Mouse (Mus musculus) frontal cortex, postnatal 25 days (tissue): Measurements from ENCODE around the gene Zswim4.
A peak's percentile ranks its signal among the peaks of the same experiment; 100 is the strongest.
"Not testable (repeated sequence)": the region's sequence is repeated elsewhere in the genome, so short reads cannot be mapped to it uniquely, and the experiment has no call there.

Experiments used
- DNase-seq, 2 experiments: peaks; one replicate each; pipeline ENCODE4 v3.0.0; 2022; ENCODE audit warnings: low spot score in 2 of 2

Zswim4 gene

GRCm38 (mm10) chr8:84236998-84237473, at the start of gene Zswim4:
Gene Zswim4, minus strand, starts transcription at chr8:84237055.
- peak; percentile 99 for DNase-seq

GRCm38 (mm10) chr8:84285665-84286064, 48.8 kb upstream of the Zswim4 start:
- not testable (repeated sequence) for DNase-seq

- DNase-seq, result no peak
Measured at GRCm38 (mm10) chr8:84284608-84285063, 47.8 kb upstream of the Zswim4 start.

GRCm38 (mm10) chr8:84280777-84281176, 43.9 kb upstream of the Zswim4 start:
- no peak for DNase-seq

GRCm38 (mm10) chr8:84276447-84276846, 39.6 kb upstream of the Zswim4 start:
- no peak for DNase-seq

- no peak for DNase-seq
Measured at GRCm38 (mm10) chr8:84273968-84274367, 37.1 kb upstream of the Zswim4 start.

- DNase-seq, result no peak
Measured at GRCm38 (mm10) chr8:84272302-84272701, 35.4 kb upstream of the Zswim4 start.

- DNase-seq, result peak; percentile 98 to 100
Measured at GRCm38 (mm10) chr8:84269950-84270773, 33.3 kb upstream of the Zswim4 start, which contains the start of gene Ccdc130. Gene Ccdc130, minus strand, starts transcription at chr8:84270380.

- no peak for DNase-seq
Measured at GRCm38 (mm10) chr8:84261098-84261497, 24.2 kb upstream of the Zswim4 start.

- peak; percentile 54 to 69 for DNase-seq
Measured at GRCm38 (mm10) chr8:84256822-84257610, 20.2 kb upstream of the Zswim4 start, which contains the start of gene Mri1. Gene Mri1, minus strand, starts transcription at chr8:84257326.

GRCm38 (mm10) chr8:84256458-84256821, 19.6 kb upstream of the Zswim4 start:
- DNase-seq, result no peak

- no peak for DNase-seq
Measured at GRCm38 (mm10) chr8:84255858-84256257, 19.0 kb upstream of the Zswim4 start.

GRCm38 (mm10) chr8:84249257-84250170, 12.7 kb upstream of the Zswim4 start, which contains the start of gene D8Ertd738e:
Gene D8Ertd738e, minus strand, starts transcription at chr8:84249719.
- DNase-seq, result peak; percentile 63 to 74

- no peak for DNase-seq
Measured at GRCm38 (mm10) chr8:84241821-84242220, 5.0 kb upstream of the Zswim4 start.

GRCm38 (mm10) chr8:84241167-84241566, 4.3 kb upstream of the Zswim4 start:
- no peak for DNase-seq

GRCm38 (mm10) chr8:84237542-84238229, 831 bp upstream of the Zswim4 start:
- DNase-seq, result no peak

- DNase-seq, result no peak
Measured at GRCm38 (mm10) chr8:84236410-84236997, 351 bp downstream of the Zswim4 start.

- DNase-seq, result no peak
Measured at GRCm38 (mm10) chr8:84235746-84236409, 977 bp downstream of the Zswim4 start.

- no peak for DNase-seq
Measured at GRCm38 (mm10) chr8:84233055-84233454, 3.8 kb downstream of the Zswim4 start.

GRCm38 (mm10) chr8:84230735-84231134, 6.1 kb downstream of the Zswim4 start:
- DNase-seq, result no peak
